In the genomic region with DNA sequence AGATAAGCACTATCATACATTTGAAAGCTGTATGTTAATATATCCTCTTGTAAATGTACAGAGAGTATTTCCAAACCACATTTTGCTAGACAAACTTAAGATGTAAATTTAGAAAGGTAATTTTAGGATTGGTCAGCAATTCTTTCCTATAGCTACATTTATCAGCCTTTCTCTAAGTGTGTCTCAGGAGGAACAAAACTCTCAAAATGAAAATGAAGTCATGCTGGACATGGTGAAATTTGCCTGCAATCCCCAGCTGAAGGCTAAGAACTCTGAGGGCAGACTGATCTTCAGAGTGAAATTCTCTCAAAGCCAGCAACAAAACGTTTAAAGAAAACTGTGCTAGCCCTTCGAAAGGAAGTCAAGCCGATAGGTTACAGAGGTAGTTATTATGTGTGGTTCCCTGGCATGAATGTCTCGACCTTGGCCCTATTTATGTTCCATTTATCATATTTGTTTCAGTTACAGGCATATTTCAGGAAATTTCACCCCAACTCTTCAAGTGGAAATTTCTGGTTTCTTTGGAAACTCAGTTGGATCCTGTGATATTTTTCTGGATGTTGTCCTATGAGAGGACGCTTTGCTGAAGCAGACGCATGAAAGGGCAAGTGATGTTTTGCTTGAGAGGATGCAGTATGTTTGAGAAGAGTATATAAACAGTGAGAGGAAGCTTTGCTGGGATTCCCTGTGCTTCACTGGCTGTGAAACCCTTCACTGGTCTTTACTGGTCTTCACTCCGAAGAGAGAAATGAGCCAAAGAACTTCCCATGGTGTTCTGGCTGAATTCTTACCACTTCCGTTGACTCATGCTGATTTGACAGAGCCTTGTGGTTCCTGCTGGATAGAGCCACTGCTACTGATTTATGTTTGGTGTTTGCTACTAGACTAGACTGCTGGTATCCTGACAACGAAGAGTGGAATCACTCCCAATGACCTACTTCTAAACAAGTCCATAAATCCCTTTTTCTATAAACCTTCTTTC, we compare ENCODE assay signal across 17 mouse cellular contexts. TPM values are rescaled to one million over a fixed set of nuclear protein-coding genes. Genes with fewer than 3 reads are reported as not detected.
A peak's percentile ranks its signal among the peaks of the same experiment; 100 is the strongest.
DNase-seq lines count a peak whose midpoint lies in the region; ATAC-seq and TF ChIP-seq lines count a peak whose summit lies in the region.
"Had no signal": no experiment of that assay in that cellular context is flagged by ENCODE, and none has a peak within 500 bp of the region (broad histone marks: within the 10 kb centered on the region; RNA-seq: fewer than 3 reads in every experiment).

No protein-coding gene starts in this region.

- 87% methylated on average over 9 of the region's 9 CpGs for WGBS in forebrain, embryonic 10.5 days
- WGBS in forebrain, embryonic 13.5 days, result 80% methylated on average over 9 of the region's 9 CpGs
- WGBS in spleen, adult 2 months, result 34% methylated on average over 9 of the region's 9 CpGs
- 82% methylated on average over 9 of the region's 9 CpGs for WGBS in hindbrain, embryonic 14.5 days
- whole genome bisulfite sequencing in hindbrain, embryonic 11.5 days, result 84% methylated on average over 9 of the region's 9 CpGs

- no peak overlapping the region for H3K27ac ChIP-seq in forebrain, embryonic 10.5 days
- H3K27ac ChIP-seq in forebrain, embryonic 13.5 days, result no peak overlapping the region
- peak overlapping the region; percentile 27 for H3K27ac ChIP-seq in spleen, adult 2 months (ENCODE audit: insufficient read depth, low read length)
- no peak overlapping the region for H3K27ac ChIP-seq in hindbrain, embryonic 14.5 days
- H3K27ac ChIP-seq in hindbrain, embryonic 11.5 days (ENCODE audit: low read depth, low read length), result no peak overlapping the region
- H3K27ac ChIP-seq: heart, embryonic 13.5 days; liver, embryonic 14.5 days; midbrain, embryonic 12.5 days; neural tube, embryonic 13.5 days had no signal

- TF ChIP-seq POLR2A in spleen, adult 2 months (IDR thresholded peaks at IDR 0.05; ENCODE audit: low read depth, low read length), result no peak

- H3K4me3 ChIP-seq in forebrain, embryonic 10.5 days, result no peak overlapping the region
- no peak overlapping the region for H3K4me3 ChIP-seq in forebrain, embryonic 13.5 days
- no peak overlapping the region for H3K4me3 ChIP-seq in spleen, adult 2 months (ENCODE audit: extremely low read depth, insufficient read depth, insufficient read length)
- H3K4me3 ChIP-seq in hindbrain, embryonic 14.5 days (replicated peaks; ENCODE audit: low read length), result no peak overlapping the region
- no peak overlapping the region for H3K4me3 ChIP-seq in hindbrain, embryonic 11.5 days (ENCODE audit: low read depth, low read length)
- H3K4me3 ChIP-seq: heart, embryonic 13.5 days; midbrain, embryonic 12.5 days; neural tube, embryonic 13.5 days had no signal

- H3K4me2 ChIP-seq in forebrain, embryonic 13.5 days, result no peak overlapping the region
- no peak overlapping the region for H3K4me2 ChIP-seq in hindbrain, embryonic 14.5 days (replicated peaks)
- H3K4me2 ChIP-seq in hindbrain, embryonic 11.5 days (replicated peaks; ENCODE audit: low read depth, low read length), result no peak overlapping the region
- H3K4me2 ChIP-seq: heart, embryonic 13.5 days; midbrain, embryonic 12.5 days; neural tube, embryonic 13.5 days had no signal

- no peaks in the 10 kb centered on the region for H3K36me3 ChIP-seq in forebrain, embryonic 10.5 days (replicated peaks)
- no peaks in the 10 kb centered on the region for H3K36me3 ChIP-seq in forebrain, embryonic 13.5 days (ENCODE audit: poor library complexity, severe bottlenecking)
- peaks cover 4% of the 10 kb centered on the region; the same call in 1 of the 2 replicates for H3K36me3 ChIP-seq in spleen, adult 2 months (ENCODE audit: control insufficient read depth, insufficient read depth, low read length)
- no peaks in the 10 kb centered on the region for H3K36me3 ChIP-seq in hindbrain, embryonic 14.5 days (replicated peaks; ENCODE audit: control insufficient read depth, insufficient read depth)
- no peaks in the 10 kb centered on the region for H3K36me3 ChIP-seq in hindbrain, embryonic 11.5 days (ENCODE audit: control insufficient read depth, insufficient read depth, low read length)
- H3K36me3 ChIP-seq: heart, embryonic 13.5 days; midbrain, embryonic 12.5 days; neural tube, embryonic 13.5 days had no signal

- H3K9ac ChIP-seq in forebrain, embryonic 13.5 days, result no peak overlapping the region
- no peak overlapping the region for H3K9ac ChIP-seq in hindbrain, embryonic 14.5 days
- H3K9ac ChIP-seq in hindbrain, embryonic 11.5 days (ENCODE audit: low read depth, low read length), result no peak overlapping the region
- H3K9ac ChIP-seq: heart, embryonic 13.5 days; liver, embryonic 14.5 days; midbrain, embryonic 12.5 days; neural tube, embryonic 13.5 days had no signal

- TF ChIP-seq CTCF in spleen, adult 2 months (IDR thresholded peaks at IDR 0.05; ENCODE audit: extremely low read depth, insufficient read depth, insufficient read length, insufficient replicate concordance), result no peak

- H3K27me3 ChIP-seq in forebrain, embryonic 10.5 days (ENCODE audit: poor library complexity, severe bottlenecking), result no peaks in the 10 kb centered on the region
- H3K27me3 ChIP-seq in forebrain, embryonic 13.5 days, result no peaks in the 10 kb centered on the region
- no peaks in the 10 kb centered on the region for H3K27me3 ChIP-seq in spleen, adult 2 months (ENCODE audit: control insufficient read depth, insufficient read depth, low read length)
- H3K27me3 ChIP-seq in hindbrain, embryonic 14.5 days (ENCODE audit: control insufficient read depth, insufficient read depth, low read length), result no peaks in the 10 kb centered on the region
- no peaks in the 10 kb centered on the region for H3K27me3 ChIP-seq in hindbrain, embryonic 11.5 days (ENCODE audit: control insufficient read depth, insufficient read depth, low read length)
- H3K27me3 ChIP-seq: heart, embryonic 13.5 days; midbrain, embryonic 12.5 days; neural tube, embryonic 13.5 days had no signal

- ATAC-seq in forebrain, embryonic 13.5 days, result no peak
- ATAC-seq in granulocyte monocyte progenitor cell, adult 5-6 weeks (replicated peaks; ENCODE audit: poor library complexity, severe bottlenecking), result peak; percentile 29
- no peak for ATAC-seq in hindbrain, embryonic 14.5 days (ENCODE audit: low FRiP score)
- ATAC-seq in hindbrain, embryonic 11.5 days (ENCODE audit: low FRiP score), result no peak
- ATAC-seq: CD4-positive, CD25-positive, alpha-beta regulatory T cell, adult 4 months; hindbrain, embryonic 16.5 days had no signal

- H3K4me1 ChIP-seq in forebrain, embryonic 10.5 days, result no peaks in the 10 kb centered on the region
- H3K4me1 ChIP-seq in forebrain, embryonic 13.5 days, result no peaks in the 10 kb centered on the region
- peaks cover 6% of the 10 kb centered on the region; the same call in 1 of the 2 replicates for H3K4me1 ChIP-seq in spleen, adult 2 months (ENCODE audit: control insufficient read depth, insufficient read depth, insufficient read length)
- H3K4me1 ChIP-seq in hindbrain, embryonic 14.5 days (replicated peaks; ENCODE audit: control insufficient read depth, insufficient read depth, low read length), result no peaks in the 10 kb centered on the region
- H3K4me1 ChIP-seq in hindbrain, embryonic 11.5 days (replicated peaks; ENCODE audit: control insufficient read depth, insufficient read depth, low read length), result no peaks in the 10 kb centered on the region
- H3K4me1 ChIP-seq: heart, embryonic 13.5 days; midbrain, embryonic 12.5 days; neural tube, embryonic 13.5 days had no signal

- no peaks in the 10 kb centered on the region for H3K9me3 ChIP-seq in forebrain, embryonic 10.5 days
- H3K9me3 ChIP-seq in forebrain, embryonic 13.5 days (replicated peaks), result no peaks in the 10 kb centered on the region
- no peaks in the 10 kb centered on the region for H3K9me3 ChIP-seq in hindbrain, embryonic 14.5 days (ENCODE audit: control insufficient read depth, low read length)
- H3K9me3 ChIP-seq in hindbrain, embryonic 11.5 days (ENCODE audit: control insufficient read depth, low read length), result no peaks in the 10 kb centered on the region
- H3K9me3 ChIP-seq: heart, embryonic 13.5 days; midbrain, embryonic 12.5 days; neural tube, embryonic 13.5 days had no signal

- peak; percentile 2 for DNase-seq in forebrain, embryonic 10.5 days (ENCODE audit: extremely low spot score, low spot score)
- DNase-seq in spleen, adult 2 months (ENCODE audit: low read depth in 1 of 2, low spot score in 2 of 2), result no peak
- DNase-seq in spleen, postnatal 36 days (ENCODE audit: low spot score in 2 of 2), result no peak
- DNase-seq in hindbrain, embryonic 14.5 days (ENCODE audit: low spot score), result no peak
- DNase-seq in cerebellum, adult 11 months, result no peak
- no peak for DNase-seq in hindbrain, embryonic 11.5 days (ENCODE audit: low spot score)
- DNase-seq: cerebellum, postnatal 36 days; right cerebral cortex, adult 18-20 months; thymus, postnatal 14 days had no signal

RNA-seq across cellular contexts. Expression of gene Fbxo48, which starts 49.5 kb away (rescaled TPM):
- 2.2 TPM in 2 replicates for polyA plus RNA-seq in forebrain, embryonic 10.5 days (2016; fragmentation: Nextera tagmentation; extraction: Ambion mirVana)
- polyA plus RNA-seq in forebrain, embryonic 13.5 days (2015; fragmentation: Nextera tagmentation; extraction: Ambion mirVana), result 1.6 and 1.9 TPM in 2 replicates
- polyA plus RNA-seq in spleen, adult 2 months (2012; rRNA removed), result 0.94 and 1.2 TPM in 2 replicates
- total RNA-seq in granulocyte monocyte progenitor cell, adult 5-6 weeks (2014; fragmentation: Nextera tagmentation), result 6.0 and 7.9 TPM in 2 replicates
- 7.3 and 7.4 TPM in 2 replicates for total RNA-seq in granulocyte monocyte progenitor cell, adult 5-6 weeks (2017)
- polyA plus RNA-seq in hindbrain, embryonic 14.5 days (2014; fragmentation: Nextera tagmentation; extraction: Ambion mirVana), result 0.17 and 0.89 TPM in 2 replicates
- polyA plus RNA-seq in hindbrain, embryonic 11.5 days (2014; fragmentation: Nextera tagmentation; extraction: Ambion mirVana), result 1.9 and 2.7 TPM in 2 replicates

RNA-seq across cellular contexts. Expression of gene Cnrip1, which starts 50.7 kb away (rescaled TPM):
- 11.3 and 13.3 TPM in 2 replicates for polyA plus RNA-seq in forebrain, embryonic 10.5 days (2016; fragmentation: Nextera tagmentation; extraction: Ambion mirVana)
- polyA plus RNA-seq in forebrain, embryonic 13.5 days (2015; fragmentation: Nextera tagmentation; extraction: Ambion mirVana), result 63.7 and 75.7 TPM in 2 replicates
- 10.2 and 12.4 TPM in 2 replicates for polyA plus RNA-seq in spleen, adult 2 months (2012; rRNA removed)
- total RNA-seq in granulocyte monocyte progenitor cell, adult 5-6 weeks (2014; fragmentation: Nextera tagmentation), result 0.92 and 1.7 TPM in 2 replicates
- total RNA-seq in granulocyte monocyte progenitor cell, adult 5-6 weeks (2017), result 0.09 and 0.31 TPM in 2 replicates
- polyA plus RNA-seq in hindbrain, embryonic 14.5 days (2014; fragmentation: Nextera tagmentation; extraction: Ambion mirVana), result 142 and 148 TPM in 2 replicates
- polyA plus RNA-seq in hindbrain, embryonic 11.5 days (2014; fragmentation: Nextera tagmentation; extraction: Ambion mirVana), result 26.6 and 27.6 TPM in 2 replicates

RNA-seq across cellular contexts. Expression of gene Plek, which starts 51.5 kb away (rescaled TPM):
- polyA plus RNA-seq in forebrain, embryonic 10.5 days (2016; fragmentation: Nextera tagmentation; extraction: Ambion mirVana), result 4.2 and 5.4 TPM in 2 replicates
- 2.0 and 2.6 TPM in 2 replicates for polyA plus RNA-seq in forebrain, embryonic 13.5 days (2015; fragmentation: Nextera tagmentation; extraction: Ambion mirVana)
- 10.2 and 11.2 TPM in 2 replicates for polyA plus RNA-seq in spleen, adult 2 months (2012; rRNA removed)
- 13.9 and 16.8 TPM in 2 replicates for total RNA-seq in granulocyte monocyte progenitor cell, adult 5-6 weeks (2014; fragmentation: Nextera tagmentation)
- total RNA-seq in granulocyte monocyte progenitor cell, adult 5-6 weeks (2017), result 27.5 and 27.9 TPM in 2 replicates
- polyA plus RNA-seq in hindbrain, embryonic 14.5 days (2014; fragmentation: Nextera tagmentation; extraction: Ambion mirVana), result 4.4 TPM in 2 replicates
- polyA plus RNA-seq in hindbrain, embryonic 11.5 days (2014; fragmentation: Nextera tagmentation; extraction: Ambion mirVana), result 7.2 and 7.8 TPM in 2 replicates
